Mouse (Mus musculus) hindbrain, embryonic 11.5 days (tissue): ENCODE data around the gene Tgtp2. TPM values are rescaled to one million over a fixed set of nuclear protein-coding genes. Genes with fewer than 3 reads are reported as not detected.
"Not testable (repeated sequence)": the region's sequence is repeated elsewhere in the genome, so short reads cannot be mapped to it uniquely, and the experiment has no call there.

ENCODE experiments used
- ATAC-seq: fragments of 200-750 bp; cut with Nextera tagmentation; 2 replicates; pipeline ENCODE4 v1.8.0; 2017; ENCODE audit warnings: mild to moderate bottlenecking, moderate TSS enrichment, moderate library complexity; ENCODE audit not compliant: low FRiP score
- DNase-seq: peaks from one replicate; pipeline ENCODE4 v3.0.0-alpha.2; 2015; ENCODE audit warnings: low spot score
- H3K27ac ChIP-seq: fragments of 300-500 bp; sonication (generic); 2 replicates; pipeline ENCODE4 v1.5.1; 2014; ENCODE audit warnings: mild to moderate bottlenecking, low read depth, low read length
- H3K27me3 ChIP-seq: fragments of 300-500 bp; sonication (generic); 2 replicates; pipeline ENCODE4 v1.6.1; 2014; ENCODE audit warnings: mild to moderate bottlenecking, low read length, moderate library complexity, mixed read lengths; ENCODE audit not compliant: control insufficient read depth, insufficient read depth
- H3K36me3 ChIP-seq: fragments of 300-500 bp; sonication (generic); 2 replicates; pipeline ENCODE4 v1.6.1; 2014; ENCODE audit warnings: mild to moderate bottlenecking, low read length, moderate library complexity, mixed read lengths; ENCODE audit not compliant: control insufficient read depth, insufficient read depth
- H3K4me1 ChIP-seq: fragments of 300-500 bp; sonication (generic); replicated peaks from 2 replicates; pipeline ENCODE4 v1.6.1; 2014; ENCODE audit warnings: low read length, mixed read lengths; ENCODE audit not compliant: control insufficient read depth, insufficient read depth
- H3K4me2 ChIP-seq: fragments of 300-500 bp; sonication (generic); replicated peaks from 2 replicates; pipeline ENCODE4 v1.6.1; 2014; ENCODE audit warnings: mild to moderate bottlenecking, low read depth, low read length
- H3K4me3 ChIP-seq: fragments of 300-500 bp; sonication (generic); 2 replicates; pipeline ENCODE4 v1.5.1; 2014; ENCODE audit warnings: low read depth, low read length
- H3K9ac ChIP-seq: fragments of 300-500 bp; sonication (generic); 2 replicates; pipeline ENCODE4 v1.6.1; 2014; ENCODE audit warnings: low read depth, low read length
- H3K9me3 ChIP-seq: fragments of 300-500 bp; sonication (generic); 2 replicates; pipeline ENCODE4 v1.6.1; 2016; ENCODE audit warnings: low read length; ENCODE audit not compliant: control insufficient read depth
- polyA plus RNA-seq: library from polyadenylated mRNA; unstranded; fragments of >200 nt; fragmentation: Nextera tagmentation; extraction: Ambion mirVana; gene quantifications from 2 replicates; pipeline ENCODE4 v1.2.1, GENCODE M21; 2014

Gene Tgtp2
- polyA plus RNA-seq, 1 experiment from 2014 or later, result not detected

GRCm38 (mm10) chr11:49050064-49050463, 13.9 kb downstream of the Tgtp2 start:
- ATAC-seq, DNase-seq, H3K4me2 ChIP-seq, H3K4me1 ChIP-seq, H3K36me3 ChIP-seq, H3K9ac ChIP-seq, H3K27me3 ChIP-seq, H3K27ac ChIP-seq, H3K4me3 ChIP-seq, H3K9me3 ChIP-seq: not testable (repeated sequence)

- not testable (repeated sequence) for H3K4me1 ChIP-seq, H3K27ac ChIP-seq, H3K9me3 ChIP-seq, ATAC-seq, H3K9ac ChIP-seq, H3K36me3 ChIP-seq, DNase-seq, H3K4me2 ChIP-seq, H3K27me3 ChIP-seq, H3K4me3 ChIP-seq
Observed at GRCm38 (mm10) chr11:49012074-49012473, 51.9 kb downstream of the Tgtp2 start.

Other genes with a start within 250 kb of the Tgtp2 start
- 4.2 and 4.5 TPM in 2 replicates for gene Trim41, start 246.9 kb downstream of the Tgtp2 start, polyA plus RNA-seq
- gene Trim7, start 238.1 kb downstream of the Tgtp2 start, polyA plus RNA-seq, result 0.56 and 0.77 TPM in 2 replicates
- 5.8 and 7.4 TPM in 2 replicates for gene Gm12184, start 237.6 kb downstream of the Tgtp2 start, polyA plus RNA-seq
- 1.5 and 2.1 TPM in 2 replicates for gene Irgm1, start 192.5 kb downstream of the Tgtp2 start, polyA plus RNA-seq
- 0.14 and 0.26 TPM in 2 replicates for gene Gm5431, start 162.0 kb downstream of the Tgtp2 start, polyA plus RNA-seq
- 1.8 and 2.3 TPM in 2 replicates for gene Psme2b, start 118.0 kb downstream of the Tgtp2 start, polyA plus RNA-seq
- gene Olfr56, start 85.3 kb downstream of the Tgtp2 start, polyA plus RNA-seq, result 0.14 TPM in 1 of 2 replicates, not detected in the other
- 0.17 and 0.54 TPM in 2 replicates for gene 9930111J21Rik1, start 84.8 kb downstream of the Tgtp2 start, polyA plus RNA-seq
- gene Gm12185, start 72.0 kb downstream of the Tgtp2 start, polyA plus RNA-seq, result not detected in 2 replicates
- gene Tgtp1, start 70.0 kb downstream of the Tgtp2 start, polyA plus RNA-seq, result not detected in 2 replicates
- gene 9930111J21Rik2, start 13.0 kb downstream of the Tgtp2 start, polyA plus RNA-seq, result 0.11 and 0.42 TPM in 2 replicates
- gene Ifi47, start 12.4 kb upstream of the Tgtp2 start, polyA plus RNA-seq, result 0.20 and 0.71 TPM in 2 replicates
- gene Olfr1396, start 50.7 kb upstream of the Tgtp2 start, polyA plus RNA-seq, result not detected in 2 replicates
- not detected in 2 replicates for gene Olfr1395, start 78.1 kb upstream of the Tgtp2 start, polyA plus RNA-seq
- not detected in 2 replicates for gene Olfr1394, start 90.2 kb upstream of the Tgtp2 start, polyA plus RNA-seq
- 0.10 TPM in 1 of 2 replicates, not detected in the other for gene Btnl9, start 123.0 kb upstream of the Tgtp2 start, polyA plus RNA-seq
- 59.0 and 63.2 TPM in 2 replicates for gene Zfp62, start 139.1 kb upstream of the Tgtp2 start, polyA plus RNA-seq
- gene Mgat1, start 180.0 kb upstream of the Tgtp2 start, polyA plus RNA-seq, result 28.7 and 31.0 TPM in 2 replicates
- gene Olfr1393, start 214.1 kb upstream of the Tgtp2 start, polyA plus RNA-seq, result not detected in 2 replicates
- not detected in 2 replicates for gene Olfr1392, start 221.1 kb upstream of the Tgtp2 start, polyA plus RNA-seq
- gene Olfr10, start 240.5 kb upstream of the Tgtp2 start, polyA plus RNA-seq, result not detected in 2 replicates